Mouse (Mus musculus): ENCODE data around the gene Smbd1.

DNA sequence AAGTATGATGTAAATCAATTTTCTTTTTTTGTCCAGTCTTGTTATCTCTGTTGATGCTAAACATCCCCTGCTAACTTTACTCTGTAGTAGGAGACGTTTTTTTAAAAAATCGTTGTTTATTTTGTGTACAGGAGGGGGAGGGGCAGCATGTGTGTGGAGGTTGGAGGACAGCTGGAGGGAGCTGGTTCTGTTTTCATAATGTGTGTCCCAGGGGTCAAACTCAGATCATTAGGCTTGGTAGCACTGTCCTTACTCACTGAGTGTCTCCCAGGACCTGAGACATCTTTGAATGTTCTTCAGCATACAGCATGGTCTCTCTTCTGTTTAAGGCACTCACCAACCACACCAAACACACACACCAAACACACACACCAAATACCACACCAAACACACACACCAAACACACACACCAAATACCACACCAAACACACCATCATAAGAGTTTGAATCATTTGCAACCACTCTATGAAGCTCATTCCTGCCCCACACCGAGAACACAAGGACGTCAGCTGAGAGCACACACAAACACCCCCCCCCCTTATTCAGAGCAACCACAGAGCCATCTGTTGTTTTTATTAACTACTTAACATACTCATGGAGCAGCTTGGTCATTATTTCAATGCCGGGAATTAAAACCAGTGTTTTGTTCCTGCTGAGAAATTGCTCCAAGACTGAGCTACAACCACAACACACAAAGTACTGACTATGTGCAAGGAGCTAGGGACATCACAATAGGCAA, 26.8 kb downstream of the Smbd1 start:
- no peak for TF ChIP-seq CTCF (IDR thresholded peaks at IDR 0.05; ENCODE audit: low read depth, low read length)
- TF ChIP-seq TAL1 (conservative IDR thresholded peaks at IDR 0.05; ENCODE audit: low read depth, low read length): no peak
- no peak for TF ChIP-seq POLR2AphosphoS5 (IDR thresholded peaks at IDR 0.05; ENCODE audit: insufficient replicate concordance, low read depth, low read length)

All from G1E (cell line).